Mouse (Mus musculus): Measurements from ENCODE around the gene Eci1.
"Not testable (repeated sequence)": the region's sequence is repeated elsewhere in the genome, so short reads cannot be mapped to it uniquely, and the experiment has no call there.

Eci1 gene

GRCm38 (mm10) chr17:24441148-24441547, 14.7 kb downstream of the Eci1 start:
- no peak for DNase-seq

GRCm38 (mm10) chr17:24442107-24442506, 15.7 kb downstream of the Eci1 start:
- DNase-seq: no peak

DNA sequence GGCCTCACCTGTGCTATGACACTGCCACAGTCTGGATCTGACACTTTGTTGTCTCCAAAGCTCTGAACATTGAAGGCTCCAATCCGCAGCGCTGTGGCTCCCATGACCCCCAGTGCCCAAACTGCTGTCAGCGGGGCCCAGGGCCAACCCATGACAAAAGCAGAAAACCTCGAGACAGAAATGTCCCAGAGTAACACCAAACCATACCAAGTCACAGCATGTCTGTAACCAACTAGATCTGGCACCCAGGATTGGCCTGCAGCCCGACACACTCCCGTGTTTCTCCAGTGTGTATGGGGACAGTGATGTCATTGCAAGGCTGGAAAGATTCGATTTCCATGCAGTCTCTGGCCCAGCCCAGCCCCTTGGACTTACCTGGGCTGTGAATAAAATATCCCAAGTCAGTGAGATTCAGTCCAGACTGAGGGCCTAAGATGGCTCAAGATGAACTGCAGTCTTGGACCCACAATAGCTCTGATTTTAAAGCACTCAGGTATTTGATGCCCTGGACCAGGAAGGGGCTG, 16.3 kb downstream of the Eci1 start, which contains the start of gene Dnase1l2:
Gene Dnase1l2, minus strand, starts transcription at position 474 of the 524 bp plus-strand sequence.
- DNase-seq: no peak

DNA sequence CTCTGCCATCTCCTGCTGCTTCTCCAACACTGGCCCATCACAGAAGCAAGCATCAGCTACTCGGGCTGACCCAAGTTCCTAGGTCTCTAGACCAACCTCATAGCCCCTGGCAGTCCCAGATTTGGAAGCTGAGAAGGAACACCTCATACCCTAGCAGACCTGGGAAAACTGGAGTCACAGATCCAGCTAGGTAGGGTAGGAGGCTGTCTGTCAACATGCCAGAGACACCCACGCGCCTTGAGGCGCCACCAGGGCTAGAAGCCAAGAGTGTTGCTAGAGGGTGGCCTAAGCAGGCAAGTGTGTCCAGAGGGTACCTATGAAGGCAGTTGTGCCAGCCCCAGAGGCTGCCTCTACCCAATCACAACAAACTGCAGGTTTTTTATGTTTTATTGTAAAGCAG, 17.0 kb downstream of the Eci1 start:
- DNase-seq: peak; percentile 34 to 38

- no peak for DNase-seq
Measured at GRCm38 (mm10) chr17:24446590-24446989, 20.1 kb downstream of the Eci1 start.

- no peak for DNase-seq
Measured at GRCm38 (mm10) chr17:24449507-24449906, 23.1 kb downstream of the Eci1 start.

DNA sequence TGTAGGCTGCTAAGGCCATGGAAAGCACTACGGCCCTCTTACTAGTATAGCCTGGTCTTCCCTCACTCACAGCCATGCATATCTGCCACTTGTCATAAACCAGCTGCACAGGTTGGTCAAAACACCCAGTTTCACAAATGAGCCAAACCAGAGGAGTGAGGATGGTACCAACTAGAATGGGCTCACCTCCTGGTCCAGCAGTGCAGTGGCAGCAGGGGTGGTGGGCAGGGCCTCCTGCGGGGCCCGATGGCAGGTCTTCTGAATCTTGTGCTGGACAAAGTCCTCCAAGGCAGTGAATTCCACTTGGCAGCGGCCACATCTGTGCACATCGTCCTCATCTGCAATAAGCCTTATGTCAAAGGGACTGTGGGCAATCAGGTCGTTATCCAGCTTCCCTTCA, 24.8 kb downstream of the Eci1 start:
- no peak for DNase-seq

- peak; percentile 30 to 52 for DNase-seq
Measured at GRCm38 (mm10) chr17:24453372-24453771, 26.9 kb downstream of the Eci1 start.

DNA sequence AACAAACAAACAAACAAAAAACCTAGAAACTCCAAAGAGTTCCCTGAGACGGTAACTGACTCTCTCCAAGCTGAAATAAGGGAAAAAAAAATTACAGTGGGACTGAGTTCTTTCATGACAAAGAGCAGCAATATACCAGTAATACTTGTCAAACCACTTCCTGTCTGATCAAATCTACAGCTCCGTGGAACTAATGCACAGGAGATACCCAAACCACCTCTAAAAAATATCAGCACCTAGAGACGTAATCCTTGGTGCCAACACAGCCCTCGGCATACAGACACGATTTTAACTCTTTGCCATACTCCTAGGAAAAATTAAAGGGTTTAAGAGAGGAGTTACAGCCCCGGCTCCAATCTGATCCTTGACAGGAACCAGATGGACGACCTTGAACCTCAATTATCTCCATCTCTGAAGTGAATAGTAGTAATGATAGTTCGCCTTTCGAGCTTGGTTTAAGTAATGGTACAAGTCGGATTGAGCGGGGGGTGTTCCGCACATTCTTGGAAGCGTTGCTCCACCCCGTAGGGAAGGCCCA, 27.8 kb downstream of the Eci1 start:
- no peak for DNase-seq

- DNase-seq: peak; percentile 99
Measured at GRCm38 (mm10) chr17:24454756-24455522, 28.5 kb downstream of the Eci1 start.

DNA sequence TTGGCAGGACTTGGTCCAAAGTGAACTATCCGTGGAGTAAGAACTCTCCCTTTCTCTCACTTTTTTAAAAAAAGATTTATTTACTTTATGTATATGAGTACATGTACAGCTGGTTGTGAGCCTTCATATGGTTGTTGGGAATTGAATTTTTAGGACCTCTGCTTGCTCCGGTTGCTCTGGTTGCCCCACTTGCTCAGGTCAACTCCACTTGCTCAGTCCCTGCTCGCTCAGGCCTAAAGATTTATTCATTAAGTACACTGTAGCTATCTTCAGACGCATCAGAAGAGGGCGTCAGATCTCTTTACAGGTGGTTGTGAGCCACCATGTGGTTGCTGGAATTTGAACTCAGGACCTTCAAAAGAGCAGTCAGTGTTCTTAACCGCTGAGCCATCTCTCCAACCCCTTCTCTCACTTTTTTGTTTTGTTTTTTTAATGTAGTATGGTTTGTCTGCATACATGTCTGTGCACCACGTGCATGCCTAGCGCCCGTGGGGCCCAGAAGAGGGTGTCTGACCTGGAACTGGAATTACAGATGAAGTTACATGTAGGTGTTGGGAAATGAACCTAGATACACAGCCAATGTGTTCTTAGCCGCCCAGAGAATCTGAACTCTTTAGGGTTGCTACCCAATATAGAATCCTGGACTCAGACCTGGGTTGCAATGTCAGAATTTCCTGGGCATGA, 29.2 kb downstream of the Eci1 start:
- not testable (repeated sequence) for DNase-seq

GRCm38 (mm10) chr17:24461580-24461979, 35.1 kb downstream of the Eci1 start:
- DNase-seq: peak in 1 of 2 experiments; percentile 51

GRCm38 (mm10) chr17:24462932-24463331, 36.5 kb downstream of the Eci1 start:
- no peak for DNase-seq

DNA sequence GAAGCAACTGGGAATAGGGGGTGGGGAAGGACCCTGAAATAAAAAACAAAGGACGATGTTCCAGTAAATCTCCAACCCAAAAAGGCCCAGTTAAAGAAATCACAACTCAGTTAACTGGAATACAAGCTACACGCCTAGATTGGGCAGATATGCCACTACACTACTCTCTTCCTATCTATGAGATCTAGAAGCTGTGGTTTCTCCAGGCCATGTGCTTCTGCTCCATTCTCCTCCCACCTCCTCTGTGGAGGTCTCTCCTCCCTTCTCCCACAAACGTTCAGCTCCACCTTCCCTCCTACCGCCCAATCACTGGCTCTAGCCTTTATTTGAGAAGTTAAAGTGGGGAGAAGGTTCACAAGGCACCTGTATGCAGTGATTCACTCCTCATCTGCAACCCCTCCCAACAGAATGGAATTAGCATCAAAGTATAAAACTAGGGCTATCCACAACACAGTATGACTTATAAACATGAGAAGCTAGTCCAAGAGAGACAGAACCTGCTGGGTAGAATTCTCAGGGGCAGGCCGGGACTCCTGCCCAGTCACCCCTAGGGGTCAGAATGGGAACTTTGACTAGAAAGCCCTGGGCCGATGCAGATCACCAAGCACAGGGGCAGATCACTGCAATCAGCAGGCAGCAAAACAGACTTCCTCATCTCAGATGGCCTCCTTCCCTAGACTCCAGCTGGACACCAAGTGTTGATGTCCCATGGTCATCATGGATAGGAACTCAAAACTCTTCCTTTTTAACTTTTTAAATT, 37.1 kb downstream of the Eci1 start:
- DNase-seq: peak; percentile 43 to 49

DNA sequence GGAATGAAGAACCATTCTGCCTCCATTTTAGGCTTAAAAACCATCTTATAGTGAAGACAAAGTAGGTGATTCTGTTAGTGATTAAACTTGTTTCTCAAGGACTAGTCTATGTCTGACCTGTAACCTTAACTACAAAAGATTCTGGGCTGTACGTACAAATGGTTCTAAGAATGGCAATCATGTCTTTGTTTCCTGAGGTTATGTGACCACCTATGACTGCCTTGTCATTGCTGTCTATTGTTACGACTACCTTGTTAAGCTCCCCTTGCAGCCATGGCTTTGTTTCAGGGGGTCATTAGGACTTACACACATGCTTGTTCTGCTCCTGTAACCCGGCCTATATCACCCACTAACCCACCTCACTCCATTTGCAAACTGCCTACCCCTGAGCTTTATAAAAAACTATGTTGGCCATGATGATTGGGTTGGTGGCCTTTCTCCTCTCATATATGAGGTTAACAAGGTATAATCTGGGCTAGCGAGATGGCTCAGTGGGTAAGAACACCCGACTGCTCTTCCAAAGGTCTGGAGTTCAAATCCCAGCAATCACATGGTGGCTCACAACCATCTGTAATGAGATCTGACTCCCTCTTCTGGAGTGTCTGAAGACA, 42.3 kb downstream of the Eci1 start:
- DNase-seq: no peak

DNA sequence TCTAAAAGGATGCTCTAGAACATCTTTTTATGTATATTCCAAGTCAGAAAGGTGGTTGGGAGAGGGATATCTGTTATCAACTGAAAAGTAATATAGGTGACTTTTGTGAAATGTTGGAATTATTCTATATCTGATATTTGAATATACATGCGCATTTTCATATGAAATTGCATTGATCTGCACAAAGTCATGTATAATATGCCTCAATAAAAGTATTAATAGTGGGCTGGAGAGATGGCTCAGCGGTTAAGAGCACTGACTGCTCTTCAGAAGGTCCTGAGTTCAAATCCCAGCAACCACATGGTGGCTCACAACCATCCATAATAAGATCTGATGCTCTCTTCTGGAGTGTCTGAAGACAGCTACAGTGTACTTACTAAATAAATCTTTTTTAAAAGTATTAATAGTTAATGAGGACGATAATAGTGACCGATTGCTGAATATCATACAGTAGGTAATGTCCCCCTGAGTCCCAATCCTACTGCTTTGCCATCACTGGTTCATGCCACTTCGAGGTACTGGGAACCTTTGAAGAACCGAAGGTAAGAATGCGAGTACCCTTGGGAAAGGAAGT, 43.0 kb downstream of the Eci1 start:
- DNase-seq: no peak

GRCm38 (mm10) chr17:24469910-24470602, 43.6 kb downstream of the Eci1 start, which contains the start of the genes E4f1 and Pgp:
Gene E4f1, minus strand, starts transcription at chr17:24470313.
Gene Pgp, plus strand, starts transcription at chr17:24470392.
- peak; percentile 98 for DNase-seq

DNA sequence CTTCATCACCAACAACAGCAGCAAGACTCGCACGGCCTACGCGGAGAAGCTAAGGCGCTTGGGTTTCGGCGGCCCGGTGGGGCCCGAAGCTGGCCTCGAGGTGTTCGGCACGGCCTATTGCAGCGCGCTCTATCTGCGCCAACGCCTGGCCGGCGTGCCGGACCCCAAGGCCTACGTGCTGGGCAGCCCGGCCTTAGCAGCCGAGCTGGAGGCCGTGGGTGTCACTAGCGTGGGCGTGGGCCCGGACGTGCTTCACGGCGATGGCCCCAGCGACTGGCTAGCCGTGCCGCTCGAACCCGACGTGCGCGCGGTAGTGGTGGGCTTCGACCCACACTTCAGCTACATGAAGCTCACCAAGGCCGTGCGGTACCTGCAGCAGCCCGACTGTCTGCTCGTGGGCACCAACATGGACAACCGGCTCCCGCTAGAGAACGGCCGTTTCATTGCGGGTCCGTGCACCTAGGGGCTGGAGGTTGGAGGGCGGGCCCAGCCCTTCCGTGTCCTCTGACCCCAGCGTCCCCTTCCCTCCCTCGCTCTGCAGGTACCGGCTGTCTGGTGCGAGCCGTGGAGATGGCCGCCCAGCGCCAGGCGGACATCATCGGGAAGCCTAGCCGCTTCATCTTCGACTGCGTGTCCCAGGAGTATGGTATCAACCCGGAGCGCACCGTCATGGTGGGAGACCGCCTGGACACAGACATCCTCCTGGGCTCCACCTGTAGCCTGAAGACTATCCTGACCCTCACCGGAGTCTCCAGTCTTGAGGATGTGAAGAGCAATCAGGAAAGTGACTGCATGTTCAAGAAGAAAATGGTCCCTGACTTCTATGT, 44.5 kb downstream of the Eci1 start:
- no peak for DNase-seq

- peak; percentile 89 to 94 for DNase-seq
Measured at GRCm38 (mm10) chr17:24472512-24472911, 46.1 kb downstream of the Eci1 start.

DNA sequence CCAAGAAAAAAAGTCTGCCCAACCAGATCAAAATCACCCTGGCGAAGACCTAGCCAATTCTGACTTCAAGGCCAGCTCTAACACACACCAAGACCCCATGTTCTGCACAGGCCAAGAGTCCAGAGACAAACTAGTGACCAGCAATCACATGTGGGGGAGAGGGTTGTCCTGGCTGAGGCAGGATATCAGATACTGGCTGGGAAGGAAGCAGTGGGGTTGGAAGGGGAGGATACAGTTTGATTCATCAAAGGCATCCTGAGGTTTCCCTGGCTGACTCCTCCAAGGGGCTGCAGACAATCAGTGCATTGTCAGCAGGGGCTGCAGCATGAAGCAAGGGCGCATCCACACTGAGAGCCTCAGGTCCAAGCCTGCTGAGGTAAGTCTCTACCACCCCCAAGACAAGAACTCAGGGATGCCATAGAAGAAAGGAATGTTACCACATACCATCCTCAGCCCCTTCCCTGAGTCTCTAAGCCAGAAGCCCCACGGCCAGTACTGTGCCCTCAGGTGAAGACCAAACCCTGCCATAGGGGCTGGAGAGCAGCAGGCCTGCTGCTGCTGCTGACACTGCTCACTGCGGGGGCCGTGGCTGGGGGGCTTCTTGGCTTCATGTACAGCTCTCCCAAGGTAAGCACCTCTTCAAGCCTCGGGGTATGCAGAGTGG, 47.3 kb downstream of the Eci1 start, which contains the start of gene Bricd5:
Gene Bricd5, plus strand, starts transcription at position 273 of the 664 bp plus-strand sequence.
- DNase-seq: no peak

Data from kidney, adult 8-10 months (tissue).